Mouse (Mus musculus): Measurements from ENCODE around the gene Anks1. TPM values are rescaled to one million over a fixed set of nuclear protein-coding genes. Genes with fewer than 3 reads are reported as not detected.

Gene Anks1
- 14.0 and 18.0 TPM in 2 replicates for polyA plus RNA-seq (2012; ENCODE audit: insufficient read depth, insufficient read length, missing spikeins)

- H3K4me3 ChIP-seq (ENCODE audit: insufficient read depth, low read depth, low read length) = peak within 1 kb of the TSS; percentile 99
- peaks cover 3% of the 10 kb centered on the region; the same call in 1 of the 2 replicates for H3K4me1 ChIP-seq (ENCODE audit: control insufficient read depth, insufficient read depth, insufficient read length, low read length)
- H3K27ac ChIP-seq (replicated peaks; ENCODE audit: low read depth, low read length) = peak within 1 kb of the TSS; percentile 70
Observed at GRCm38 (mm10) chr17:27908888-27909621, at the start of gene Anks1. Gene Anks1 (plus strand): TSS chr17:27909306.

DNA sequence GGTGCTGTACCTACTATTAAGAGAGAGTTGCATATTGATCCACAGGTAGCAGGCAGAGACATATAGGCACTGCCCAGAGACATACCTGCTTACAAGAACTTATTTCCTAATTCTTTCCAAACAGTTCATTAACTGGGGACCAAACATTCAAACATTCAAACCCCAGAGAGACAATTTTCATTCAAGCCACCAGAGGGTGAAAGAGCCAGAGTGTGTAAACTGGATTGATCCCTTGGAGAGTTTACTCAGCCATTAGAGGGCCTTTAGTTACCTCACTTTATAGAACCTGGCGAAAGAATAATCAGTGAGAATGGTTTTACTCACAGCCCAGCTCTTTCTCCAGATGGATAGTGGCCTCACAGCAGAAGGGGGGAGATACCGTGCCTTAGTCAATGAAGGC, 43.6 kb upstream of the Anks1 start:
- H3K27ac ChIP-seq (replicated peaks; ENCODE audit: low read depth, low read length) = no peak overlapping the region
- H3K4me3 ChIP-seq (ENCODE audit: insufficient read depth, low read depth, low read length) = no peak overlapping the region
- H3K4me1 ChIP-seq (ENCODE audit: control insufficient read depth, insufficient read depth, insufficient read length, low read length) = no peaks in the 10 kb centered on the region

DNA sequence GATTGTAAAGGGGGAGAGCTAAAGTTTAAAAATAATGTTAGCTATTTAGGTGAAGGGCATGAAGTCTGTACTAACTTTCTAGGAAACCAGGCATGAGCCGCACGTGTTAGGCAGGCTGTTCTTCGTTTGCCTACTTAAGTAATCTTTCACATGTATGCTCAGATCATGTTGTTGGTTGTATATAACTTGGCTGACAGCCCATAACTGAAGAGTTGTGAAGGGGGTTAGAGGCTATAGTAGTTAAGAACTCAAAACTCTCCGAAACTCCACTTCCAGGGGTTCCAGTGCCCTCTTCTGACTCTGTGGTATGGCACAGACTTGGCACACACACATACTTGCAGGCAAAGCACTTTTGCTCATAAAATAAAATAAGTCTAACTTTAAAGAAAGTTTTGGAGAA, 42.4 kb upstream of the Anks1 start:
- Histone ChIP-seq H3K4me1 (ENCODE audit: control insufficient read depth, insufficient read depth, insufficient read length, low read length) (no peaks in the 10 kb centered on the region), H3K27ac (replicated peaks; ENCODE audit: low read depth, low read length) (no peak overlapping the region)

GRCm38 (mm10) chr17:27871851-27872250, 37.3 kb upstream of the Anks1 start:
- H3K4me3 ChIP-seq (ENCODE audit: insufficient read depth, low read depth, low read length) = no peak overlapping the region
- peaks cover 4% of the 10 kb centered on the region; the same call in 1 of the 2 replicates for H3K4me1 ChIP-seq (ENCODE audit: control insufficient read depth, insufficient read depth, insufficient read length, low read length)
- no peak overlapping the region for H3K27ac ChIP-seq (replicated peaks; ENCODE audit: low read depth, low read length)

More for the DNA sequence above, 42.4 kb upstream of the Anks1 start:
- H3K4me3 ChIP-seq (ENCODE audit: insufficient read depth, low read depth, low read length) = no peak overlapping the region

GRCm38 (mm10) chr17:27873583-27873982, 35.5 kb upstream of the Anks1 start:
- Histone ChIP-seq H3K4me3 (ENCODE audit: insufficient read depth, low read depth, low read length) (no peak overlapping the region), H3K27ac (replicated peaks; ENCODE audit: low read depth, low read length) (no peak overlapping the region), H3K4me1 (ENCODE audit: control insufficient read depth, insufficient read depth, insufficient read length, low read length) (peaks cover 7% of the 10 kb centered on the region)

GRCm38 (mm10) chr17:27874510-27874909, 34.6 kb upstream of the Anks1 start:
- no peak overlapping the region for H3K4me3 ChIP-seq (ENCODE audit: insufficient read depth, low read depth, low read length)

GRCm38 (mm10) chr17:27881518-27881917, 27.6 kb upstream of the Anks1 start:
- H3K27ac ChIP-seq (replicated peaks; ENCODE audit: low read depth, low read length) = no peak overlapping the region
- peaks cover 6% of the 10 kb centered on the region for H3K4me1 ChIP-seq (ENCODE audit: control insufficient read depth, insufficient read depth, insufficient read length, low read length)
- H3K4me3 ChIP-seq (ENCODE audit: insufficient read depth, low read depth, low read length) = no peak overlapping the region

More at GRCm38 (mm10) chr17:27874510-27874909, 34.6 kb upstream of the Anks1 start:
- Histone ChIP-seq H3K4me1 (ENCODE audit: control insufficient read depth, insufficient read depth, insufficient read length, low read length) (peaks cover 7% of the 10 kb centered on the region), H3K27ac (replicated peaks; ENCODE audit: low read depth, low read length) (no peak overlapping the region)

GRCm38 (mm10) chr17:27883129-27883528, 26.0 kb upstream of the Anks1 start:
- Histone ChIP-seq H3K27ac (replicated peaks; ENCODE audit: low read depth, low read length) (0 out of 2 replicates have a peak overlapping the region, but pooled peaks have one; percentile 13), H3K4me1 (ENCODE audit: control insufficient read depth, insufficient read depth, insufficient read length, low read length) (peaks cover 10% of the 10 kb centered on the region; the same call in 1 of the 2 replicates)

DNA sequence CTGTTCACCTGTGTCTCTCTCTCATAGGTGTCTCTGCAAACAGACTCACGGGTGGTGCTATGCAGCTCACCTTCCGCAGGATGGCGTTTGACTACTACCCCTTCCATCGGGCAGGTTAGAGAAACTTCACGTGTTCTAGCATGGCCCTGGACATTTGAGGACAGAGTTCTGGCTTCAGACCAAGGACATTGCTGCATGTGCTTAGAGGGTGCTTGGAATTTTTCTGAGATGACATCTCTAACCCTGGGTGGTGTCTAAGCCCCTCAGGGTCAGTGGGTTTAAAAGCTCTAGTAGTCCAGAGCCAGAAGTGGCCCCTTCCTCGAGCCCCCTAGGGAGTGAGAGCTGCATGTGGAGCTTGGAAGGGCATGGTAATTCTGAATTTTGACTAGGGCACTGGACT, 25.1 kb upstream of the Anks1 start:
- H3K4me3 ChIP-seq (ENCODE audit: insufficient read depth, low read depth, low read length) = no peak overlapping the region
- peaks cover 10% of the 10 kb centered on the region; the same call in 1 of the 2 replicates for H3K4me1 ChIP-seq (ENCODE audit: control insufficient read depth, insufficient read depth, insufficient read length, low read length)
- no peak overlapping the region for H3K27ac ChIP-seq (replicated peaks; ENCODE audit: low read depth, low read length)

More at GRCm38 (mm10) chr17:27883129-27883528, 26.0 kb upstream of the Anks1 start:
- no peak overlapping the region for H3K4me3 ChIP-seq (ENCODE audit: insufficient read depth, low read depth, low read length)

DNA sequence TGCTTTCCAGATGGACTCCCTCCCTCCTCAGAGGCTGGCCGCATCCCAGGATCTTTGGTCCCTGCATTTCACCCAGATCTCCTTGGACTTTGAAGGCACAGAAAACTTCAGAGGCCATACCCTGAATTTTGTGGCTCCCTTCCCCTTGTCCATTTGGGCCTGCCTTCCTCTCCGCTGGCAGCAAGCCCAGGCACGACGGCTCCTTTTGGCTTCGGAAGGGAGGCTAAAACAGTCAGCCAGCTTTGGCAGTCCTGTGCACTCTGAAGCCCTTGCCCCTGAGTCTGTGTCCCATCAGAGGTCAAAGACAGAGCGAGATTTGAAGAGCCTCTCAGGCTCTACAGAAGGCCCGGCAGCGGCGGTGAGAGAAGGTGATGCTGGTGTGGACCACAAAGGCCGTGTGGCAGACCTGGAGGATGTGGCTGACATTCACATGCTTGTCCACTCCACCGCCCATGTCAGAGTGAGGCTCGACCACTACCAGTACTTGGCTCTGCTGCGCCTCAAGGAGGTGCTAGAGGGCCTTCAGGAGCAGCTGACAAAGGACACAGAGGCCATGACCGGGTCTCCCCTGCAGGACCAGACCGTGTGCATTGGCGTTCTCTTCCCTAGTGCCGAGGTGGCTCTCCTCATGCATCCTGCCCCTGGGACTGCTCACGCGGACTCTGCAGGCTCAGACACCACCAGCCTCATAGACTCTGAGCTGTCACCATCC, 22.5 kb upstream of the Anks1 start:
- Histone ChIP-seq H3K4me1 (ENCODE audit: control insufficient read depth, insufficient read depth, insufficient read length, low read length) (peaks cover 10% of the 10 kb centered on the region; the same call in 1 of the 2 replicates), H3K27ac (replicated peaks; ENCODE audit: low read depth, low read length) (0 out of 2 replicates have a peak overlapping the region, but pooled peaks have one; percentile 35), H3K4me3 (ENCODE audit: insufficient read depth, low read depth, low read length) (no peak overlapping the region)

DNA sequence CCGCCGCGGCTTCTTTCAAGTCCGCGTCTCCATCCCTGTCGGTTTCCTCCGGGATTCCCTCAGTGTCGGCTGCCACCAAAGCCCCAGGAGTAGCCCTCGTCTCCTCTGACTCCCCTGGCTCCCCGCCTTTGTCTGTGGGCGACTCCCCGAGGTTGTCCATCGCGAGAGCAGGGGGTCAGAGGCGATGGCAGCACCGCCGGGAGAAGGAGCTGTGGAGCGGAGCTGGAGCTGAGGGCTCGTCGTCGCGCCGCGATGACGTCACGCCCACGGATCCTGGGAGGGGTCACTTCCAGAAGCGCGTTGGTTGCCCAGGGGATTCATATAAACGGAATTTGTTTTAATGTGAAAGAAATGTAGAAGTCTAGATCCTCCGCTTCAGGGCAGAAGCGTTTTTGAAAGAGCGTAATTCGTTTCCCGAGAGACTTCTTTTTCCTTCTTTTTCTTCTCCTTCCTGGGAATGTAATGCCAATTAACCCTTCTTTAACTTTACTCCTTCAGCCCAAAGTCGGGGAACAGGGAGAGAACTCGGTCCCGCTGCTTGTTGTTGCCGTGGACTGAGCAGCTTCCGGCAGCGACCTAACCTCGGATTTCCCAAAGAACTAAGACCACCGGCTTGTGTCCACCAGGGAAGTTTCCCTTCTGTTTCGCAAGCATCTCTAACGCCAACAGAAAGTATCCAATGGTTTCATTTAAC, 1.4 kb upstream of the Anks1 start:
- Histone ChIP-seq H3K4me1 (ENCODE audit: control insufficient read depth, insufficient read depth, insufficient read length, low read length) (peaks cover 3% of the 10 kb centered on the region; the same call in 1 of the 2 replicates), H3K4me3 (ENCODE audit: insufficient read depth, low read depth, low read length) (peak overlapping the region; percentile 91), H3K27ac (replicated peaks; ENCODE audit: low read depth, low read length) (peak overlapping the region; percentile 69)

- peak overlapping the region; percentile 99 for H3K4me3 ChIP-seq (ENCODE audit: insufficient read depth, low read depth, low read length)
- H3K27ac ChIP-seq (replicated peaks; ENCODE audit: low read depth, low read length) = peak overlapping the region; percentile 69
Observed at GRCm38 (mm10) chr17:27908206-27908887, 759 bp upstream of the Anks1 start.

GRCm38 (mm10) chr17:27909622-27910500, 755 bp downstream of the Anks1 start, which contains the start of gene Taf11:
Gene Taf11 (minus strand): TSS chr17:27909844.
- peak within 1 kb of the TSS; percentile 70 for H3K27ac ChIP-seq (replicated peaks; ENCODE audit: low read depth, low read length)
- H3K4me1 ChIP-seq (ENCODE audit: control insufficient read depth, insufficient read depth, insufficient read length, low read length) = peaks cover 3% of the 10 kb centered on the region; the same call in 1 of the 2 replicates
- H3K4me3 ChIP-seq (ENCODE audit: insufficient read depth, low read depth, low read length) = peak within 1 kb of the TSS; percentile 99

More at GRCm38 (mm10) chr17:27908206-27908887, 759 bp upstream of the Anks1 start:
- H3K4me1 ChIP-seq (ENCODE audit: control insufficient read depth, insufficient read depth, insufficient read length, low read length) = peaks cover 3% of the 10 kb centered on the region; the same call in 1 of the 2 replicates
